Mouse (Mus musculus) stomach, postnatal 0 days (tissue): ENCODE data around the gene 1700088E04Rik. TPM values are rescaled to one million over a fixed set of nuclear protein-coding genes. Genes with fewer than 3 reads are reported as not detected.

Experiments
- ATAC-seq: fragments of 200-750 bp; cut with Nextera tagmentation; 2 replicates; pipeline ENCODE4 v1.8.0; 2017; ENCODE audit not compliant: low FRiP score, low TSS enrichment
- DNase-seq: peaks from one replicate; pipeline ENCODE4 v3.0.0-alpha.2; 2016; ENCODE audit warnings: low spot score
- H3K27ac ChIP-seq: fragments of 300-500 bp; sonication (generic); replicated peaks from 2 replicates; pipeline ENCODE4 v1.5.1; 2014; ENCODE audit warnings: mild to moderate bottlenecking, control low read depth
- H3K27me3 ChIP-seq: fragments of 300-500 bp; sonication (generic); 2 replicates; pipeline ENCODE4 v1.6.1; 2014; ENCODE audit warnings: low read length; ENCODE audit not compliant: control insufficient read depth, insufficient read depth
- H3K36me3 ChIP-seq: fragments of 300-500 bp; sonication (generic); 2 replicates; pipeline ENCODE4 v1.6.1; 2014; ENCODE audit warnings: low read length, mixed read lengths; ENCODE audit not compliant: control insufficient read depth, insufficient read depth
- H3K4me1 ChIP-seq: fragments of 300-500 bp; sonication (generic); replicated peaks from 2 replicates; pipeline ENCODE4 v1.6.1; 2014; ENCODE audit warnings: antibody characterized with exemption; ENCODE audit not compliant: control insufficient read depth, insufficient read depth
- H3K4me2 ChIP-seq: fragments of 300-500 bp; sonication (generic); replicated peaks from 2 replicates; pipeline ENCODE4 v1.6.1; 2014; ENCODE audit warnings: low read depth, mild to moderate bottlenecking, control low read depth, moderate library complexity
- H3K4me3 ChIP-seq: fragments of 300-500 bp; sonication (generic); 2 replicates; pipeline ENCODE4 v1.5.1; 2014; ENCODE audit warnings: low read depth, low read length, control low read depth
- H3K9ac ChIP-seq: fragments of 300-500 bp; sonication (generic); 2 replicates; pipeline ENCODE4 v1.6.1; 2014; ENCODE audit warnings: mild to moderate bottlenecking, low read length, control low read depth, mixed read lengths
- H3K9me3 ChIP-seq: fragments of 300-500 bp; sonication (generic); 2 replicates; pipeline ENCODE4 v1.6.1; 2016; ENCODE audit warnings: low read length; ENCODE audit not compliant: control insufficient read depth
- CTCF ChIP-seq: IDR thresholded peaks from 2 replicates; pipeline ENCODE4 v1.5.1; 2016; ENCODE audit warnings: antibody characterized with exemption, low read depth, mild to moderate bottlenecking, moderate library complexity
- EP300 ChIP-seq: optimal IDR thresholded peaks from 2 replicates; pipeline ENCODE3; 2016; ENCODE audit warnings: antibody characterized with exemption
- WGBS: fragments of 180-500 bp; shearing (Covaris S2); extraction: QIAGEN DNeasy Blood & Tissue Kit; methylation state at CpG from one replicate; pipeline ENCODE4 v1.1.7; 2014; 5-methylcytosine and 5-hydroxymethylcytosine counted together
- polyA plus RNA-seq: library from polyadenylated mRNA; unstranded; fragments of >200 nt; fragmentation: Nextera tagmentation; extraction: Ambion mirVana; gene quantifications from 2 replicates; pipeline ENCODE4 v1.2.1, GENCODE M21; 2015

1700088E04Rik gene
- polyA plus RNA-seq, 1 experiment from 2014 or later: 6.4 TPM

DNA sequence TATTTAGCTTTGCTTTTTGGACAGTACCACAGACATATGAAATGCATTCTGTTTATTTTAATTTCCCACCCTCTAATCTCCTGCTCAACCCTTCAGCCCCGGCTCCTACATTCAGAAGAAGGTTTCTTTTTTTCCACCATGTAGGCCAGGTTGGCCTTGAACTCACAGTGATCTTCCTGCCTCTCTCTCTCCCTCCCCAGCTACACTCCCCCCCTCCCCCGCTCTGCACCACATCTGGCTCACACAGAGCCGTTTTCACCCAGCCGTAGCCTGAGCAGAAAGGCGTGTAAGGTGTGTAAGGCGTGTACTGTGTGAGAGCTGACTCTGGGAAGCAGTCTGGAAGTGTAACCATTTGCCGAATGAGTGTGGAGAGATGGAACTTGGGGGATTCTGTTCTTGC, 11.7 kb downstream of the 1700088E04Rik start:
- no peaks in the 10 kb centered on the region for H3K9me3 ChIP-seq
- H3K36me3 ChIP-seq: peaks cover 61% of the 10 kb centered on the region
- TF ChIP-seq CTCF (no peak), EP300 (no peak)
- H3K4me3 ChIP-seq: no peak overlapping the region
- no peak for ATAC-seq
- H3K9ac ChIP-seq: no peak overlapping the region
- no peaks in the 10 kb centered on the region for H3K27me3 ChIP-seq
- WGBS: 68% methylated on average over 7 of the region's 7 CpGs
- no peak overlapping the region for H3K27ac ChIP-seq
- no peaks in the 10 kb centered on the region for H3K4me1 ChIP-seq
- DNase-seq: no peak
- no peak overlapping the region for H3K4me2 ChIP-seq

DNA sequence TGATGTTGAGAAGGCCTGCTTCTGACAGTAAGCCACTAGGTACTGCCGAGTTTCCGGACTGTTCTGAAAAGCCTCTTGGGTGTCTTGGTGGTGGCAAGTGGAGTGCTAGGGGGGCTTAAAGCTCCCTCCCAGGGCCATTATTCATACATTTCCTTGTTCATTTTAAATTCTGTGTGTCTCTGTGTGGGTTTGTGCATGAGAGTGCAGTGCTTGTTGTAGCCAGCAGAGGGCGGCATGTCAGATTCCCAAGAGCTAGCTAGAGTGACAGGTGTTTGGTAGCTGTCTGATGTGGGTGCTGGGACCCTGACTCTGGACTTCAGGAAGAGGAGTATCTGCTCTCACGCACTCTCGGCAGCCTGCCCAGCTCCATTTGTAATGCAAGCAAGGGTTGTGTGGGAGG, 12.8 kb downstream of the 1700088E04Rik start:
- WGBS: 95% methylated on average over 5 of the region's 5 CpGs
- no peak overlapping the region for H3K9ac ChIP-seq
- H3K9me3 ChIP-seq: no peaks in the 10 kb centered on the region
- H3K27ac ChIP-seq: no peak overlapping the region
- no peak for ATAC-seq
- TF ChIP-seq CTCF (peak; percentile 67), EP300 (no peak)
- peaks cover 57% of the 10 kb centered on the region for H3K36me3 ChIP-seq
- H3K4me3 ChIP-seq: no peak overlapping the region
- H3K4me1 ChIP-seq: no peaks in the 10 kb centered on the region
- no peak for DNase-seq
- no peaks in the 10 kb centered on the region for H3K27me3 ChIP-seq
- H3K4me2 ChIP-seq: no peak overlapping the region

- 90% methylated on average over 12 of the region's 12 CpGs for WGBS
- H3K4me3 ChIP-seq: no peak overlapping the region
- no peaks in the 10 kb centered on the region for H3K27me3 ChIP-seq
- no peak for TF ChIP-seq CTCF
- TF ChIP-seq EP300: no peak
- no peaks in the 10 kb centered on the region for H3K9me3 ChIP-seq
- no peak overlapping the region for H3K4me2 ChIP-seq
- H3K9ac ChIP-seq: no peak overlapping the region
- H3K36me3 ChIP-seq: peaks cover 56% of the 10 kb centered on the region
- no peak for DNase-seq
- no peak overlapping the region for H3K27ac ChIP-seq
- no peak for ATAC-seq
- H3K4me1 ChIP-seq: no peaks in the 10 kb centered on the region
Observed at GRCm38 (mm10) chr15:79127101-79127500, 14.0 kb downstream of the 1700088E04Rik start.

DNA sequence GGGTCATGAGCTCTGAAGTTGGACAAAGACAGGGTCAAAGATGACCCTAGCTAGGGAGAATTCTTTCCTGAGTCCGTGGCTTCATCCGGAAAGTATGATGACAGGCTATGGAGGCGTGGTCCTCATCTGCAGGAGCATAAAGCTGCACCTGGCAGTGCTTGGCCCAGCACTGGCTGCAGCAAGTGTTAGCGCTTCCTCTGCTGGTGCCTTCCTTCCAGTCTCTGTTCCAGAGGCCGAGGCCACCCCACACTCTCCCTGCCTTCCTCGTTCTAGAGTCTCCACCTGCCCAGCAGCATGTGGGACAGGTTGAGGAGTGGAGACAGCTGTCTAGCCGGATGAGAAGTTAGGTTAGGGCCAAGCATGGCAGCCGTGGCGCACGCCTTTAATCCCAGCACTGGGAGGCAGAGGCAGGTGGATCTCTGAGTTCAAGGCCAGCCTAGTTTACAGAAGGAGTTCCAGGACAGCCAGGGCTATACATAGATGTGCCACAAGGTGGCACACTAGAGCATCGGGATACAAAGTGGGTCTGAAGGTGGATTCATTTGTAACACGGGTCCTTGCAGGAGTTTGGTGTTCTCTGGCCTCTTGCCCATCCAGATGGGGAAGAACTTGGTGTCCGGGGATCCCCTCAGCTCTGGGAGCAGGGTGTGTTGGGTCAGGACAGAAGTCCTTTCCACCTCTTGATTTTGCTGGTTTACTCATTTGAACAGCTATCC, 14.7 kb downstream of the 1700088E04Rik start:
- Histone ChIP-seq H3K36me3 (peaks cover 53% of the 10 kb centered on the region), H3K9me3 (no peaks in the 10 kb centered on the region), H3K27me3 (no peaks in the 10 kb centered on the region), H3K4me2 (no peak overlapping the region), H3K9ac (no peak overlapping the region), H3K4me3 (no peak overlapping the region), H3K4me1 (no peaks in the 10 kb centered on the region), H3K27ac (no peak overlapping the region)
- DNase-seq: peak; percentile 66
- 79% methylated on average over 13 of the region's 13 CpGs for WGBS
- TF ChIP-seq EP300 (no peak), CTCF (peak; percentile 83)
- no peak for ATAC-seq

GRCm38 (mm10) chr15:79124331-79124875, 16.6 kb downstream of the 1700088E04Rik start:
- DNase-seq (no peak), ATAC-seq (no peak)
- WGBS: 79% methylated on average over 10 of the region's 10 CpGs
- H3K9me3 ChIP-seq: no peaks in the 10 kb centered on the region
- no peaks in the 10 kb centered on the region for H3K27me3 ChIP-seq
- H3K4me1 ChIP-seq: no peaks in the 10 kb centered on the region
- no peak overlapping the region for H3K4me3 ChIP-seq
- H3K27ac ChIP-seq: no peak overlapping the region
- H3K36me3 ChIP-seq: peaks cover 59% of the 10 kb centered on the region
- no peak overlapping the region for H3K4me2 ChIP-seq
- TF ChIP-seq EP300 (no peak), CTCF (no peak)
- H3K9ac ChIP-seq: no peak overlapping the region

GRCm38 (mm10) chr15:79123751-79124150, 17.3 kb downstream of the 1700088E04Rik start:
- WGBS: 81% methylated on average over 6 of the region's 6 CpGs
- Histone ChIP-seq H3K4me3 (no peak overlapping the region), H3K9ac (no peak overlapping the region), H3K36me3 (peaks cover 63% of the 10 kb centered on the region), H3K9me3 (no peaks in the 10 kb centered on the region), H3K27ac (no peak overlapping the region), H3K4me1 (no peaks in the 10 kb centered on the region), H3K4me2 (no peak overlapping the region), H3K27me3 (no peaks in the 10 kb centered on the region)
- no peak for TF ChIP-seq EP300
- no peak for TF ChIP-seq CTCF
- ATAC-seq (no peak), DNase-seq (no peak)
